Comparison of ENCODE assay signal across 8 mouse cellular contexts in genomic region chr11:6443727-6444076, GRCm38 (mm10). TPM values are rescaled to one million over a fixed set of nuclear protein-coding genes. Genes with fewer than 3 reads are reported as not detected.
DNase-seq lines count a peak whose midpoint lies in the region; ATAC-seq and TF ChIP-seq lines count a peak whose summit lies in the region.

No protein-coding gene starts in this region.

- peaks cover 10% of the 10 kb centered on the region for H3K36me3 ChIP-seq in lung, embryonic 14.5 days (ENCODE audit: insufficient read depth)
- peaks cover 3% of the 10 kb centered on the region for H3K36me3 ChIP-seq in embryonic facial prominence, embryonic 12.5 days
- no peaks in the 10 kb centered on the region for H3K36me3 ChIP-seq in intestine, embryonic 16.5 days (ENCODE audit: control insufficient read depth, insufficient read depth, low read length)
- H3K36me3 ChIP-seq in neural tube, embryonic 14.5 days (ENCODE audit: control insufficient read depth, insufficient read depth, low read length) = no peaks in the 10 kb centered on the region

- H3K9ac ChIP-seq in lung, embryonic 14.5 days = peak overlapping the region; percentile 84
- H3K9ac ChIP-seq in embryonic facial prominence, embryonic 12.5 days = peak overlapping the region; percentile 90
- H3K9ac ChIP-seq in intestine, embryonic 16.5 days (ENCODE audit: low read depth, low read length) = peak overlapping the region; percentile 93
- peak overlapping the region; percentile 73 for H3K9ac ChIP-seq in neural tube, embryonic 14.5 days (replicated peaks; ENCODE audit: low read depth, low read length)

- H3K9me3 ChIP-seq in lung, embryonic 14.5 days (ENCODE audit: low read depth, low read length) = no peaks in the 10 kb centered on the region
- H3K9me3 ChIP-seq in embryonic facial prominence, embryonic 12.5 days = no peaks in the 10 kb centered on the region
- no peaks in the 10 kb centered on the region; the same call in 1 of the 2 replicates for H3K9me3 ChIP-seq in intestine, embryonic 16.5 days (ENCODE audit: control insufficient read depth, low read length)
- no peaks in the 10 kb centered on the region for H3K9me3 ChIP-seq in neural tube, embryonic 14.5 days (ENCODE audit: control insufficient read depth, low read length)

- H3K27ac ChIP-seq in lung, embryonic 14.5 days (ENCODE audit: low read depth) = peak overlapping the region; percentile 96
- H3K27ac ChIP-seq in embryonic facial prominence, embryonic 12.5 days = peak overlapping the region; percentile 96
- H3K27ac ChIP-seq in intestine, embryonic 16.5 days (ENCODE audit: low read length) = peak overlapping the region; percentile 95
- H3K27ac ChIP-seq in neural tube, embryonic 14.5 days (ENCODE audit: low read depth, low read length) = peak overlapping the region; percentile 92

- no peaks in the 10 kb centered on the region for H3K27me3 ChIP-seq in lung, embryonic 14.5 days (ENCODE audit: insufficient read depth, low read length)
- H3K27me3 ChIP-seq in embryonic facial prominence, embryonic 12.5 days = no peaks in the 10 kb centered on the region
- H3K27me3 ChIP-seq in intestine, embryonic 16.5 days (replicated peaks; ENCODE audit: control insufficient read depth, insufficient read depth, low read length) = no peaks in the 10 kb centered on the region
- no peaks in the 10 kb centered on the region for H3K27me3 ChIP-seq in neural tube, embryonic 14.5 days (ENCODE audit: control insufficient read depth, insufficient read depth, low read length)

- peak overlapping the region; percentile 77 for H3K4me3 ChIP-seq in lung, embryonic 14.5 days (ENCODE audit: low read depth, low read length)
- peak overlapping the region; percentile 72 for H3K4me3 ChIP-seq in embryonic facial prominence, embryonic 12.5 days
- H3K4me3 ChIP-seq in intestine, embryonic 16.5 days (ENCODE audit: low read length) = peak overlapping the region; percentile 81
- H3K4me3 ChIP-seq in neural tube, embryonic 14.5 days (ENCODE audit: low read depth, low read length) = peak overlapping the region; percentile 85

- H3K4me1 ChIP-seq in lung, embryonic 14.5 days (ENCODE audit: insufficient read depth) = no peaks in the 10 kb centered on the region
- peaks cover 5% of the 10 kb centered on the region; the same call in 1 of the 2 replicates for H3K4me1 ChIP-seq in embryonic facial prominence, embryonic 12.5 days
- no peaks in the 10 kb centered on the region for H3K4me1 ChIP-seq in intestine, embryonic 16.5 days (ENCODE audit: control insufficient read depth, insufficient read depth, low read length)
- H3K4me1 ChIP-seq in neural tube, embryonic 14.5 days (ENCODE audit: control insufficient read depth, insufficient read depth, low read length) = peaks cover 11% of the 10 kb centered on the region

- WGBS in lung, embryonic 14.5 days = under 1% methylated on average over 10 of the region's 10 CpGs
- WGBS in embryonic facial prominence, embryonic 12.5 days = 2% methylated on average over 10 of the region's 10 CpGs
- WGBS in intestine, embryonic 16.5 days = under 1% methylated on average over 10 of the region's 10 CpGs
- 1% methylated on average over 10 of the region's 10 CpGs for WGBS in neural tube, embryonic 14.5 days

- no peak for DNase-seq in lung, embryonic 14.5 days
- DNase-seq in lung, adult 18-20 months = no peak
- no peak for DNase-seq in right cerebral cortex, postnatal 36 days (ENCODE audit: low spot score in 2 of 2)
- no peak for DNase-seq in cerebellum, postnatal 4 days (ENCODE audit: low spot score in 2 of 2)
- no peak for DNase-seq in retina, embryonic 14.5 days (ENCODE audit: low spot score)

- no peak for TF ChIP-seq CTCF in lung, embryonic 14.5 days (IDR thresholded peaks at IDR 0.05; ENCODE audit: low read depth)

- H3K4me2 ChIP-seq in lung, embryonic 14.5 days = peak overlapping the region; percentile 67
- peak overlapping the region; percentile 73 for H3K4me2 ChIP-seq in embryonic facial prominence, embryonic 12.5 days (replicated peaks)
- H3K4me2 ChIP-seq in intestine, embryonic 16.5 days (ENCODE audit: low read depth, low read length) = peak overlapping the region; percentile 66
- peak overlapping the region; percentile 68 for H3K4me2 ChIP-seq in neural tube, embryonic 14.5 days (ENCODE audit: low read depth, low read length)

- no peak for ATAC-seq in lung, embryonic 14.5 days (ENCODE audit: insufficient read depth)
- ATAC-seq in embryonic facial prominence, embryonic 12.5 days (ENCODE audit: insufficient number of reproducible peaks, insufficient read depth, low FRiP score, low TSS enrichment) = no peak
- ATAC-seq in intestine, embryonic 16.5 days = no peak
- ATAC-seq in neural tube, embryonic 14.5 days (ENCODE audit: low read depth) = no peak

RNA-seq across cellular contexts. Expression of gene H2afv, which starts 0.5 kb away (rescaled TPM):
- 562 and 581 TPM in 2 replicates for polyA plus RNA-seq in lung, embryonic 14.5 days (2014; fragmentation: Nextera tagmentation; extraction: Ambion mirVana)
- polyA plus RNA-seq in embryonic facial prominence, embryonic 12.5 days (2016; fragmentation: Nextera tagmentation; extraction: Ambion mirVana) = 693 and 728 TPM in 2 replicates
- polyA plus RNA-seq in intestine, embryonic 16.5 days (2015; fragmentation: Nextera tagmentation; extraction: Ambion mirVana) = 393 and 415 TPM in 2 replicates
- 188 and 234 TPM in 2 replicates for polyA plus RNA-seq in neural tube, embryonic 14.5 days (2014; fragmentation: Nextera tagmentation; extraction: Ambion mirVana)

RNA-seq across cellular contexts. Expression of gene Ppia, which starts 28.5 kb away (rescaled TPM):
- 6,177 and 6,257 TPM in 2 replicates for polyA plus RNA-seq in lung, embryonic 14.5 days (2014; fragmentation: Nextera tagmentation; extraction: Ambion mirVana)
- polyA plus RNA-seq in embryonic facial prominence, embryonic 12.5 days (2016; fragmentation: Nextera tagmentation; extraction: Ambion mirVana) = 5,090 and 5,096 TPM in 2 replicates
- 5,222 and 5,444 TPM in 2 replicates for polyA plus RNA-seq in intestine, embryonic 16.5 days (2015; fragmentation: Nextera tagmentation; extraction: Ambion mirVana)
- polyA plus RNA-seq in neural tube, embryonic 14.5 days (2014; fragmentation: Nextera tagmentation; extraction: Ambion mirVana) = 4,020 and 4,257 TPM in 2 replicates

RNA-seq across cellular contexts. Expression of gene Purb, which starts 32.0 kb away (rescaled TPM):
- 25.9 and 27.9 TPM in 2 replicates for polyA plus RNA-seq in lung, embryonic 14.5 days (2014; fragmentation: Nextera tagmentation; extraction: Ambion mirVana)
- 19.5 and 21.7 TPM in 2 replicates for polyA plus RNA-seq in embryonic facial prominence, embryonic 12.5 days (2016; fragmentation: Nextera tagmentation; extraction: Ambion mirVana)
- polyA plus RNA-seq in intestine, embryonic 16.5 days (2015; fragmentation: Nextera tagmentation; extraction: Ambion mirVana) = 24.6 and 24.8 TPM in 2 replicates
- polyA plus RNA-seq in neural tube, embryonic 14.5 days (2014; fragmentation: Nextera tagmentation; extraction: Ambion mirVana) = 11.4 and 11.6 TPM in 2 replicates

RNA-seq across cellular contexts. Expression of gene Zmiz2, which starts 54.8 kb away (rescaled TPM):
- 11.8 and 12.9 TPM in 2 replicates for polyA plus RNA-seq in lung, embryonic 14.5 days (2014; fragmentation: Nextera tagmentation; extraction: Ambion mirVana)
- 11.9 and 12.5 TPM in 2 replicates for polyA plus RNA-seq in embryonic facial prominence, embryonic 12.5 days (2016; fragmentation: Nextera tagmentation; extraction: Ambion mirVana)
- 9.2 and 9.3 TPM in 2 replicates for polyA plus RNA-seq in intestine, embryonic 16.5 days (2015; fragmentation: Nextera tagmentation; extraction: Ambion mirVana)
- polyA plus RNA-seq in neural tube, embryonic 14.5 days (2014; fragmentation: Nextera tagmentation; extraction: Ambion mirVana) = 31.4 and 32.8 TPM in 2 replicates
